Mouse (Mus musculus): ENCODE data around the gene Mphosph9.

DNA sequence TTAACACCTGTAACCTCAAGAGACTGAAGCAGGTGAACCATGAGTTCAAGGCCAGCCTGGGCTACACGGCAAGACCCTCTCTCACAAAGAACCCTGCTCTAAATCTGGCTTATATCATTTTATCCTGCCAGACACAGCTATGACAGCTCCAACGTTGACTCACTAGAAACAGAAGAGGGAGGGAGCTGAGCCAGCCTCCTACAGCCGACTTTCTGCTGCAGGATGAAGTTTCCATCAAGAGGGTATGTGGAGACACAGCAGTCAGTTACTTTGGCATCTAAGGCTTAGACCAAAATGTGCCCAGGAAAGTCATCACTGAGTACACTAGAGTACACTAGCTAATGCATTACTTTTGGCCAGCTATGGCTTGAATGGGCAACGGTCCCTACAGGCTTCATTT lies 37.6 kb downstream of the Mphosph9 start:
- TF ChIP-seq CTCF (IDR thresholded peaks at IDR 0.05; ENCODE audit: low read depth) (no peak), EP300 (IDR thresholded peaks at IDR 0.05; ENCODE audit: low read depth) (no peak)

Measured in liver, postnatal 0 days (tissue).